Mouse (Mus musculus): ENCODE measurements around the gene Immp2l. TPM values are rescaled to one million over a fixed set of nuclear protein-coding genes. Genes with fewer than 3 reads are reported as not detected.

Immp2l gene
- polyA plus RNA-seq, 1 experiment from 2014 or later, result 6.9 TPM

- 92% methylated on average over 2 of the region's 2 CpGs for WGBS
- ATAC-seq, result no peak
- no peaks in the 10 kb centered on the region for H3K36me3 ChIP-seq (ENCODE audit: control insufficient read depth, insufficient read depth)
- H3K27ac ChIP-seq (ENCODE audit: low read length), result no peak overlapping the region
- H3K4me3 ChIP-seq (replicated peaks; ENCODE audit: low read length), result no peak overlapping the region
- no peaks in the 10 kb centered on the region for H3K4me1 ChIP-seq (replicated peaks; ENCODE audit: control insufficient read depth, insufficient read depth, low read length)
- H3K9ac ChIP-seq (replicated peaks; ENCODE audit: low read depth, low read length), result no peak overlapping the region
- H3K27me3 ChIP-seq (replicated peaks; ENCODE audit: control insufficient read depth, insufficient read depth, low read length), result no peaks in the 10 kb centered on the region
- no peak overlapping the region for H3K4me2 ChIP-seq (ENCODE audit: low read length)
- no peaks in the 10 kb centered on the region for H3K9me3 ChIP-seq (ENCODE audit: control insufficient read depth, low read length)
Observed at GRCm38 (mm10) chr12:41196374-41196773, 172.5 kb downstream of the Immp2l start.

DNA sequence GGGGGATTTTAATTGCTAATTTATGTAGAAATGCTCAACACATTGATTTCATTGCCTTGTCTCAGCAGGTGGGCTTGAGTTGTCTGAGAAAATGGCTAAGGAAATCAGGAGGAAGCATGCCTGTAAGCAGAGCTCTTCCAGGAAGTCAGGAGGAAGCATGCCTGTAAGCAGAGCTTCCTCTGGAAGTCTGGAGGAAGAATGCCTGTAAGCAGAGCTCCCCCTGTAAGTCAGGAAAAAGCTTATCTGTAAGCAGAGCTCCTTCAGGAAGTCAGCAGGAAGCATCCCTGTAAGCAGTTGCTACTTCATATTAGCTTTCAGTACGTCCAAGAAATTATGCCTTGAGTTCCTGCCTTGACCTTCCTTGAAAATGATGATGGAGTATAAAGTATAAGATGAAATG, 191.3 kb downstream of the Immp2l start:
- WGBS, result 71% methylated on average over 1 of the region's 1 CpGs
- Histone ChIP-seq H3K4me2 (ENCODE audit: low read length) (no peak overlapping the region), H3K27me3 (replicated peaks; ENCODE audit: control insufficient read depth, insufficient read depth, low read length) (no peaks in the 10 kb centered on the region), H3K9me3 (ENCODE audit: control insufficient read depth, low read length) (no peaks in the 10 kb centered on the region), H3K27ac (ENCODE audit: low read length) (no peak overlapping the region), H3K9ac (replicated peaks; ENCODE audit: low read depth, low read length) (no peak overlapping the region), H3K4me1 (replicated peaks; ENCODE audit: control insufficient read depth, insufficient read depth, low read length) (no peaks in the 10 kb centered on the region), H3K4me3 (replicated peaks; ENCODE audit: low read length) (no peak overlapping the region), H3K36me3 (ENCODE audit: control insufficient read depth, insufficient read depth) (no peaks in the 10 kb centered on the region)
- no peak for ATAC-seq

- no peak overlapping the region for H3K4me2 ChIP-seq (ENCODE audit: low read length)
- no peaks in the 10 kb centered on the region for H3K4me1 ChIP-seq (replicated peaks; ENCODE audit: control insufficient read depth, insufficient read depth, low read length)
- 56% methylated on average over 3 of the region's 3 CpGs for WGBS
- H3K4me3 ChIP-seq (replicated peaks; ENCODE audit: low read length), result no peak overlapping the region
- H3K27ac ChIP-seq (ENCODE audit: low read length), result no peak overlapping the region
- no peaks in the 10 kb centered on the region for H3K36me3 ChIP-seq (ENCODE audit: control insufficient read depth, insufficient read depth)
- H3K9me3 ChIP-seq (ENCODE audit: control insufficient read depth, low read length), result no peaks in the 10 kb centered on the region
- no peaks in the 10 kb centered on the region for H3K27me3 ChIP-seq (replicated peaks; ENCODE audit: control insufficient read depth, insufficient read depth, low read length)
- ATAC-seq, result no peak
- no peak overlapping the region for H3K9ac ChIP-seq (replicated peaks; ENCODE audit: low read depth, low read length)
Observed at GRCm38 (mm10) chr12:41221893-41222292, 198.0 kb downstream of the Immp2l start.

DNA sequence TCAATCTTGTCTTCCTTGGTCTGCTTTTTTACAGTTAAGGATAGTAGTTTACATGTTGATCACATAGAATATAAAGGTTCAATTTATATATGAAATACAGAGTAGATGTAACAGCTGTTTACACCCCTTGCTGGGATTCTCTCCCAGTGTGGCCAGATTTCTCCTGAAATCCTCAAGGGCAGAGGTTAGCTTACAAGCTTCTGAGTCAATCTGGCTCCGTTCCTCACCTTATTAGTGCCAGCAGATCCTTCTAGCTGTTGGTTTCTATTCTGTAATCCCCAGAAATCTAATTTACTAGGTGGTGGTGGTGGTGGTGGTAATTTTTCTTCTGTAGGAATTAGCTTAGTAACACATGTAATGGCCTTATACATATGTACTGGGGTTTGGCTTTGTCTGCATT, 199.8 kb downstream of the Immp2l start:
- H3K36me3 ChIP-seq (ENCODE audit: control insufficient read depth, insufficient read depth), result no peaks in the 10 kb centered on the region
- no peaks in the 10 kb centered on the region for H3K27me3 ChIP-seq (replicated peaks; ENCODE audit: control insufficient read depth, insufficient read depth, low read length)
- no peak overlapping the region for H3K9ac ChIP-seq (replicated peaks; ENCODE audit: low read depth, low read length)
- H3K4me3 ChIP-seq (replicated peaks; ENCODE audit: low read length), result no peak overlapping the region
- H3K4me2 ChIP-seq (ENCODE audit: low read length), result no peak overlapping the region
- H3K9me3 ChIP-seq (ENCODE audit: control insufficient read depth, low read length), result no peaks in the 10 kb centered on the region
- ATAC-seq, result no peak
- H3K4me1 ChIP-seq (replicated peaks; ENCODE audit: control insufficient read depth, insufficient read depth, low read length), result no peaks in the 10 kb centered on the region
- WGBS, result 81% methylated on average over 1 of the region's 1 CpGs
- no peak overlapping the region for H3K27ac ChIP-seq (ENCODE audit: low read length)

DNA sequence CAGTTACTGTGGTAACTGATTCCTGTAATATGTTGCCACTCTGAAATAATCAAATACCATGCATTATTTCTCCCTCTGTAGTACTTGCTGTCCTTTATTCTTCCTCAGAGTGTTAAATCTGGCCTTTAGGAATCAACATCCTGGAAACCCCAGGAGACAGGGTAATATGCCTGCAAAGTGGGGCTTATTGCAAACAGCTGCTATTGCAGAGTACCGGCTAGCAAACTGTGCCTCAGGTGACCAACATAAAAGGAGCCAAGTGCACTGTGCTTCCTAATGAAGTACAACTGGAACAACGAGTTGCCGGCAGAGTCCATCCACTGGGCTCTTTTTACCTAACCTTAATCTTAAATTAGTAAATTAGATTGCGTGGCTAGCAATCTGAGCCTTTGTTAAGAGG, 200.6 kb downstream of the Immp2l start:
- Histone ChIP-seq H3K4me1 (replicated peaks; ENCODE audit: control insufficient read depth, insufficient read depth, low read length) (no peaks in the 10 kb centered on the region), H3K9me3 (ENCODE audit: control insufficient read depth, low read length) (no peaks in the 10 kb centered on the region), H3K27me3 (replicated peaks; ENCODE audit: control insufficient read depth, insufficient read depth, low read length) (no peaks in the 10 kb centered on the region), H3K27ac (ENCODE audit: low read length) (no peak overlapping the region), H3K9ac (replicated peaks; ENCODE audit: low read depth, low read length) (no peak overlapping the region), H3K36me3 (ENCODE audit: control insufficient read depth, insufficient read depth) (no peaks in the 10 kb centered on the region), H3K4me3 (replicated peaks; ENCODE audit: low read length) (no peak overlapping the region), H3K4me2 (ENCODE audit: low read length) (no peak overlapping the region)
- no peak for ATAC-seq
- 57% methylated on average over 4 of the region's 4 CpGs for WGBS

DNA sequence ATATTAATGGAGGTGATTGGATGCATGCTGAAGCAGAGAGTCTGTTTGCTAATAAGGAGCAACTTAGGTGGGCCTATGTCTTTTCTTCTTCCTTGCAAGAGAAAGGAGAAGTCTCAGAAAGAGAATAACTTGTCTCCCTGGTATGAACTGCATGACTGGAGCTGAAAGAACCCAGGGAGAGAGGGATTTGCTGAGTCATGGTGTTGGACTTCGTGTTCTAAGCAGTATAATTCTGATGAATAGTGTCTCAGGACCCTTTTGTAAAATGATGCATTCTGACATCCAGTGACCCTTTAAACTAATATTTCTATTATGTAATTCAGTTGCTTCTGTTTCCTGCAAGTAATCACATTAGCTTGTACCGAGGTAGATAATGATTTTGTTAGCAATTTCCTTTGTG, 208.1 kb downstream of the Immp2l start:
- H3K27ac ChIP-seq (ENCODE audit: low read length), result no peak overlapping the region
- H3K4me2 ChIP-seq (ENCODE audit: low read length), result no peak overlapping the region
- 42% methylated on average over 2 of the region's 2 CpGs for WGBS
- no peak for ATAC-seq
- no peak overlapping the region for H3K9ac ChIP-seq (replicated peaks; ENCODE audit: low read depth, low read length)
- H3K27me3 ChIP-seq (replicated peaks; ENCODE audit: control insufficient read depth, insufficient read depth, low read length), result no peaks in the 10 kb centered on the region
- H3K4me1 ChIP-seq (replicated peaks; ENCODE audit: control insufficient read depth, insufficient read depth, low read length), result no peaks in the 10 kb centered on the region
- H3K36me3 ChIP-seq (ENCODE audit: control insufficient read depth, insufficient read depth), result no peaks in the 10 kb centered on the region
- no peak overlapping the region for H3K4me3 ChIP-seq (replicated peaks; ENCODE audit: low read length)
- no peaks in the 10 kb centered on the region for H3K9me3 ChIP-seq (ENCODE audit: control insufficient read depth, low read length)

GRCm38 (mm10) chr12:41237880-41238279, 214.0 kb downstream of the Immp2l start:
- WGBS, result 74% methylated on average over 3 of the region's 3 CpGs
- H3K27ac ChIP-seq (ENCODE audit: low read length), result no peak overlapping the region
- no peak for ATAC-seq
- H3K27me3 ChIP-seq (replicated peaks; ENCODE audit: control insufficient read depth, insufficient read depth, low read length), result no peaks in the 10 kb centered on the region
- H3K36me3 ChIP-seq (ENCODE audit: control insufficient read depth, insufficient read depth), result no peaks in the 10 kb centered on the region
- H3K9me3 ChIP-seq (ENCODE audit: control insufficient read depth, low read length), result no peaks in the 10 kb centered on the region
- H3K4me3 ChIP-seq (replicated peaks; ENCODE audit: low read length), result no peak overlapping the region
- no peak overlapping the region for H3K4me2 ChIP-seq (ENCODE audit: low read length)
- no peak overlapping the region for H3K9ac ChIP-seq (replicated peaks; ENCODE audit: low read depth, low read length)
- H3K4me1 ChIP-seq (replicated peaks; ENCODE audit: control insufficient read depth, insufficient read depth, low read length), result no peaks in the 10 kb centered on the region

DNA sequence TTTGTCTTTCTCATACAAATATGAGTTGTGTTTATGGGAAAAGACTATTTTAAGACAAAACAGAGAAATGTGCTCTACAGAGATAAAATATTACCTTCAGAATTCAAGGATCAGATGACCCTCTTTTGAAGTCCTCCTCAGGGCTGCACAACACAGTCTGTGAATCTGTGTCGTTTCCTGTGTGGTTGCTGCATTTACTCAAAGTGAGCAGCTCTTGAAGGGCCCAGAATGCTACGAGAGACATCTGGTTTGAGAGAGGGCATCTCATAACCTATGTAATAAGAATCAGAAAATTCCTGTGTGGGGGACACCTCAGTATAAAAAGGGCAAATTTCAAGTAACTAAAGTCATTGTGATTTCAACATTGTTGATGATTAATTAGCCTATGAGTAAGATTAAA, 217.3 kb downstream of the Immp2l start:
- H3K36me3 ChIP-seq (ENCODE audit: control insufficient read depth, insufficient read depth), result no peaks in the 10 kb centered on the region
- no peaks in the 10 kb centered on the region for H3K4me1 ChIP-seq (replicated peaks; ENCODE audit: control insufficient read depth, insufficient read depth, low read length)
- H3K27me3 ChIP-seq (replicated peaks; ENCODE audit: control insufficient read depth, insufficient read depth, low read length), result no peaks in the 10 kb centered on the region
- H3K4me2 ChIP-seq (ENCODE audit: low read length), result no peak overlapping the region
- H3K4me3 ChIP-seq (replicated peaks; ENCODE audit: low read length), result no peak overlapping the region
- 85% methylated on average over 2 of the region's 2 CpGs for WGBS
- H3K27ac ChIP-seq (ENCODE audit: low read length), result no peak overlapping the region
- no peak for ATAC-seq
- no peak overlapping the region for H3K9ac ChIP-seq (replicated peaks; ENCODE audit: low read depth, low read length)
- H3K9me3 ChIP-seq (ENCODE audit: control insufficient read depth, low read length), result no peaks in the 10 kb centered on the region

- ATAC-seq, result no peak
- Histone ChIP-seq H3K36me3 (ENCODE audit: control insufficient read depth, insufficient read depth) (no peaks in the 10 kb centered on the region), H3K27ac (ENCODE audit: low read length) (no peak overlapping the region), H3K9ac (replicated peaks; ENCODE audit: low read depth, low read length) (no peak overlapping the region), H3K4me1 (replicated peaks; ENCODE audit: control insufficient read depth, insufficient read depth, low read length) (no peaks in the 10 kb centered on the region), H3K4me2 (ENCODE audit: low read length) (no peak overlapping the region), H3K4me3 (replicated peaks; ENCODE audit: low read length) (no peak overlapping the region), H3K27me3 (replicated peaks; ENCODE audit: control insufficient read depth, insufficient read depth, low read length) (no peaks in the 10 kb centered on the region), H3K9me3 (ENCODE audit: control insufficient read depth, low read length) (no peaks in the 10 kb centered on the region)
- WGBS, result 98% methylated on average over 1 of the region's 1 CpGs
Observed at GRCm38 (mm10) chr12:41248254-41248653, 224.4 kb downstream of the Immp2l start.

DNA sequence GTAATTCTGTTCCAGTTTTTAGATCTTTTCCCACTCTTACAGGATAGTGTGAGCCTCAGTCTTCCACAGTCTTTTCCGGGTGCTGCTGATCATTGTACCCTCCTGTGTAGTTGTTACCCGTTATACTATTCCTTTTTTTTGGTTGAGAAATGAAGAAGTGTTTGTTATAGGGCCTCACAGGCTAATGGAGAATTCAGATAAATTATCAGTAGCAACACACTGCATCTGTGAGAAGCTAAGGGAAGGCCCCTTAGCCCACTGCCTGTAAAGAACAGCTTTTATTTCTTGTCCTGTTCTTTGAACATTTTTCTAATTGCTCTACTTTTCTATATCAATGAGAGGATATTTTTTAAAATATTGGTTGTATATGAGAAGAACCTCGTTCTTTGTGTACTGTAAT, 226.2 kb downstream of the Immp2l start:
- Histone ChIP-seq H3K9me3 (ENCODE audit: control insufficient read depth, low read length) (no peaks in the 10 kb centered on the region), H3K4me2 (ENCODE audit: low read length) (no peak overlapping the region), H3K36me3 (ENCODE audit: control insufficient read depth, insufficient read depth) (no peaks in the 10 kb centered on the region), H3K9ac (replicated peaks; ENCODE audit: low read depth, low read length) (no peak overlapping the region), H3K4me3 (replicated peaks; ENCODE audit: low read length) (no peak overlapping the region), H3K27ac (ENCODE audit: low read length) (no peak overlapping the region), H3K4me1 (replicated peaks; ENCODE audit: control insufficient read depth, insufficient read depth, low read length) (no peaks in the 10 kb centered on the region), H3K27me3 (replicated peaks; ENCODE audit: control insufficient read depth, insufficient read depth, low read length) (no peaks in the 10 kb centered on the region)
- 85% methylated on average over 3 of the region's 3 CpGs for WGBS
- no peak for ATAC-seq
